Mouse (Mus musculus): ENCODE measurements around the gene Pcnp. TPM values are rescaled to one million over a fixed set of nuclear protein-coding genes. Genes with fewer than 3 reads are reported as not detected.

Gene Pcnp
- polyA plus RNA-seq, 1 experiment from 2014 or later, result 209 TPM

DNA sequence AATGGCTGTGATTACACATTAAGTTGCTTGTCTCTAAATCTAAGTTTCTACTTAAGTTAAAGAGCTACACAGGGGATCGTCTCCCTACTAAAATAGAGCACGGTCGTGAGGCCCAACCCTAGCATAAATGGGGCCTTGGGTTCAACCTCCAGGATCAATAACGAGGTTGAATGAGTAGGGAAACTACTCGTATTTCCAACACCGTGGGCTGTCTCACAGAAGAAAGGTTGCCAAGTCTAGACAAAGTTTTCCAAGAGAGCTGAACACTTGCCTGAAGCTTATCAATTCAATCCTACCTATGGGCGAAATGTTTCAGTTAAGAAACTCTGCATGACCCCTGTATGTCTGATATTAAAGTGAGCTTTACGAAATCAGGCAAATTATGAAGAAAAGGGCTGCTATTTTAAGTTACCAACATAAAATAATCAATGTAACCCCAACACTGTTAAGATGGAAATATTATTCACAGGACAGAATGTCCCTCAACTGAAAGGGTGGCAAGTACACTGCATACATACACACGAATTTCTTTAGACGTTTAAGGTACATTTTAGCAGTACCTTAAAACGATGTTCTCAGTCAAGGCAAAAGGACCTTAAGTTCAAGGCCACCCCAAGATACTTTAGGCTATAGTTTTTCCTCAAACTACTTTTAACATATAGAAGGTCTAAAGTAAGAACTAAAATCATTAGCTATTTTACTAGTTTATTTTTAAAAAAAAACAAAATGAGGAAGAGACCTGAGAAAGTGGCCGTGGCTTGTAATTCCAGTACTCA, 1.5 kb downstream of the Pcnp start:
- Histone ChIP-seq H3K27me3 (replicated peaks) (no peaks in the 10 kb centered on the region), H3K4me3 (replicated peaks) (peak overlapping the region; percentile 88), H3K36me3 (no peaks in the 10 kb centered on the region), H3K9ac (peak overlapping the region; percentile 95), H3K27ac (no peak overlapping the region), H3K4me1 (replicated peaks) (0 out of 2 replicates have a peak, but pooled peaks cover 4% of the 10 kb centered on the region), H3K4me2 (replicated peaks) (peak overlapping the region; percentile 62), H3K9me3 (no peaks in the 10 kb centered on the region)
- ATAC-seq, result no peak
- 38% methylated on average over 12 of the region's 12 CpGs for WGBS

DNA sequence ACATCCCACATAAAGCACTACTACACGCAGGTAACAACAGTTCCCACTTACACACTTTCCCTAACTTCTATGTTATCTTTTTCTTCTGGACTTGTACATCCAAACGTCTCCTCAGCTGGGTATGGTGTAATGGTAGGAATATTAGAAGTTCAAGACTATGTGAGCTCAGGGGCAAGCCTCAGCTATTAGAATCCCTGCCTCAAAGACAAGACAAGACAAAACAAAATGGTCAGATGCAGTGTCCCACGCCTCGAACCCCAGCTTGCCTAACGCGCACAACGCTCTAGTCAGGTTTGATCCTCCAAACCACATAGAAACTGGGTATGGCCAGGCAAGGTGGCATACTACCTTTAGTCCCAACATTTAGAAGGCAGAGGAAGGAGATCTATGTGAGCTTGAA, 9.9 kb downstream of the Pcnp start:
- Histone ChIP-seq H3K9ac (no peak overlapping the region), H3K9me3 (no peaks in the 10 kb centered on the region), H3K27ac (no peak overlapping the region), H3K36me3 (peaks cover 26% of the 10 kb centered on the region), H3K4me1 (replicated peaks) (no peaks in the 10 kb centered on the region), H3K4me2 (replicated peaks) (no peak overlapping the region), H3K4me3 (replicated peaks) (no peak overlapping the region), H3K27me3 (replicated peaks) (no peaks in the 10 kb centered on the region)
- ATAC-seq, result no peak
- WGBS, result 94% methylated on average over 7 of the region's 7 CpGs

DNA sequence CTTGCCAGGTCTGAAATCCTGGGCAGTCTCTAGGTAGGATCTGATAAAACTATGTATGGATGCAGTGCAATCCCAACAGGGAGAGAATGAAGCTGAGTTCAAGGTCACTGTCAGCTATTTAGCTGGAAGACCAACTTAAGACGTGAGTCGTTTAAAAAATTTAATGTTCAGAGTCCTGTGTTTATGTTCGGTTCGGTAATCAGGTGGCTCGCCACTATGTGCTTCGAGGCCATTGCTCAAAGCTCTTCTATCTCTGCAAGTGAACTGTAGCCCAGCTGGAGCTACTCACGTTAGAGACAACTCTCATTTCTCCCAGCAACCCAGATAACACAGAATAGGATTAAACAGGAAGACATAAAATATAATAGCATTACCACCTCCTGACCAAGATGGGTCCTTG, 15.5 kb downstream of the Pcnp start:
- H3K27ac ChIP-seq, result no peak overlapping the region
- H3K4me2 ChIP-seq (replicated peaks), result no peak overlapping the region
- H3K27me3 ChIP-seq (replicated peaks), result no peaks in the 10 kb centered on the region
- no peak overlapping the region for H3K9ac ChIP-seq
- 56% methylated on average over 7 of the region's 7 CpGs for WGBS
- no peaks in the 10 kb centered on the region for H3K4me1 ChIP-seq (replicated peaks)
- no peak overlapping the region for H3K4me3 ChIP-seq (replicated peaks)
- H3K9me3 ChIP-seq, result no peaks in the 10 kb centered on the region
- no peak; the same call in 1 of the 2 replicates for ATAC-seq
- H3K36me3 ChIP-seq, result peaks cover 20% of the 10 kb centered on the region

DNA sequence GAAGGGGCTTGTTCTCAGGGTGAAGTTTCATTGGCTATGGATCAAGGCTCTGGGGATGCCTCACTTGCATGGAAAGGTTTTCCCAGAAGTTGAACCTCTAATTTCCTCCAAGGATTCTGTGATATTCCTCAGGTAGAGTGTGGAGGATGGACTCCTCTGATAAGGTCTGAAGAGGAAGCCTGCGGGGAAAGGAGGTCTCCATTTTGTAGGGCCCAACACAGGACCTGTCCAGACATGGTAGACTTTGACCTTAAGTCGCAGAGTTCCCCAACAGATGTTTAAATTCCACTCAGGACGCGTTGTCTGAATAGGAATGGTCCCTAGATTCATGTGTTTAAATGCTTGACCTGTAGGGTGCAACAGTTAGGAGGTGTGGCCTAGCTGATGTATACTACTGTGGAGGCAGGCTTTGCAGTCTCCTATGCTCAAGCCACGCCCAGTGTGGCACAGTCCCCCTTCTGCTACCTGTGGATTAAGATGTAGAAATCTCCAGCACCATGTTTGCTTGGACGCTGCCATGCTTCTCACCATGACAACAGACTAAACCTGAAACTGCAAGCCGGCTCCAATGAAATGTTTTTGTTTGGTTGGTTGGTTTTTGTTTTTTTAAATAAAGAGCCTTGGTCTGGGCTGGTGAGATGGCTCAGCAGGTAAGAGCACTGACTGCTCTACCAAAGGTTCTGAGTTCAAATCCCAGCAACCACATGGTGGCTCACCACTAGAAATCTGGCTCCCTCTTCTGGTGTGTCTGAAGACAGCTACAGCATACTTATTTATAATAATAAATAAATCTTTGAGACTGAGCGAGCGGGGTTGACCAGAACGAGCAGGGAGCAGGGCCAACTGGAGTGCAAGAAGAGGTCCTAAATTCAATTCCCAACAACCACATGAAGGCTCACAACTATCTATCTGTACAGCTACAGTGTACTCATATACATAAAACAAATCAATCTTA, 16.5 kb downstream of the Pcnp start:
- peak; percentile 46; the same call in 1 of the 2 replicates for ATAC-seq
- 88% methylated on average over 10 of the region's 10 CpGs for WGBS

DNA sequence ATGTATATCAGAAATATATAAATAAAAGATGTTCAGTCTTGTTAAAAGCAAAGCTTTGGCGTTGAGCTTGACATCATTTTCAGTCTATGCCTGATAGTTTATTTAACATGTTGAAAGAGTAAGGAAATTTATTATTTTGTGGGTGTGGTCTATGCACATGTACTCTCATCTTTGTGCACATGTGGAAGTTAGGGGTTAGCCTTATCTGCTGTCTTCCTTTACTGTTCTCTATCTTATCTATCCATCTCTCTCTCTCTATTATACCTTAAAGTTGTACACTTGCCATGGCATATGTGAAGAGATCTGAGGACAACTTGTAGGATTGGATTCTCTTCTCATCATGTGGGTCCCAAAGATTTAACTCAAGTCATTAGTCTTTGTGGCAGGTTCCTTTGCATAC, 20.7 kb downstream of the Pcnp start:
- Histone ChIP-seq H3K27ac (no peak overlapping the region), H3K4me2 (replicated peaks) (no peak overlapping the region), H3K36me3 (peaks cover 17% of the 10 kb centered on the region), H3K9ac (no peak overlapping the region), H3K9me3 (no peaks in the 10 kb centered on the region), H3K4me1 (replicated peaks) (no peaks in the 10 kb centered on the region), H3K27me3 (replicated peaks) (no peaks in the 10 kb centered on the region), H3K4me3 (replicated peaks) (no peak overlapping the region)
- 87% methylated on average over 1 of the region's 1 CpGs for WGBS
- ATAC-seq, result no peak

More for the DNA sequence above, 16.5 kb downstream of the Pcnp start:
- no peak overlapping the region for H3K27ac ChIP-seq
- no peak overlapping the region for H3K9ac ChIP-seq
- H3K4me1 ChIP-seq (replicated peaks), result no peaks in the 10 kb centered on the region
- H3K4me2 ChIP-seq (replicated peaks), result no peak overlapping the region
- no peak overlapping the region for H3K4me3 ChIP-seq (replicated peaks)
- H3K36me3 ChIP-seq, result peaks cover 13% of the 10 kb centered on the region
- H3K27me3 ChIP-seq (replicated peaks), result no peaks in the 10 kb centered on the region
- no peaks in the 10 kb centered on the region for H3K9me3 ChIP-seq

DNA sequence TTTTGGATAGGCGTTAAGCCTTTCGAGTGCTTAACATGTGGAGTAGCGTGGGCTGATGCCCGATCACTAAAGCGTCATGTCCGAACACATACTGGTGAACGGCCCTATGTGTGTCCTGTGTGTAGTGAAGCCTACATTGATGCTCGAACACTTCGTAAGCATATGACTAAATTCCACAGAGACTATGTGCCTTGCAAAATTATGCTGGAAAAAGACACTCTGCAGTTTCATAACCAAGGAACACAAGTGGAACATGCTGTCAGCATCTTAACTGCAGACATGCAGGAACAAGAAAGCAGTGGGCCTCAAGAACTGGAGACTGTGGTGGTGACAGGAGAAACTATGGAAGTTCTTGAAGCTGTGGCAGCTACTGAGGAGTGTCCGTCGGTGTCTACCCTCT, 22.7 kb downstream of the Pcnp start:
- no peak overlapping the region for H3K4me2 ChIP-seq (replicated peaks)
- no peak overlapping the region for H3K9ac ChIP-seq
- no peak overlapping the region for H3K27ac ChIP-seq
- no peaks in the 10 kb centered on the region for H3K9me3 ChIP-seq
- H3K4me3 ChIP-seq (replicated peaks), result no peak overlapping the region
- no peaks in the 10 kb centered on the region for H3K4me1 ChIP-seq (replicated peaks)
- H3K36me3 ChIP-seq, result peaks cover 16% of the 10 kb centered on the region
- WGBS, result 96% methylated on average over 11 of the region's 11 CpGs
- no peak for ATAC-seq
- no peaks in the 10 kb centered on the region for H3K27me3 ChIP-seq (replicated peaks)

DNA sequence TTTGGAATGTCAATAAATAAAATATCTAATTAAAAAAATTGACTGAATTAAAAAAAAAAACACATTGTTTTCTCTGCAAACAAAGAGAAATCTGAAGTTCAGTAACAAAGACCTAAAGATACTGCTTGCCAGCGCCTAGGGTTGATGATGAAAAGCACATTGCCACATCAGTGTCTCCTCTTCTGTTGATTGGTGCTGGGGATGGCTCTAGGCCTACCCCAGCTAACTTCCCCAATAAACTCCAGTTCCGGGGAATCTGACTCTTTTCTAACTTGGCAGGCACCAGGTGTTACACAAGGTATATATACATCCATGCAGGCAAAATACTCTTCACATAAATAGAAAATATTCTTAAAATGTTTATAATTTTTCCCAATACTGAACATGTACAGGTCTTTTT, 35.3 kb downstream of the Pcnp start:
- H3K36me3 ChIP-seq, result peaks cover 6% of the 10 kb centered on the region; the same call in 1 of the 2 replicates
- WGBS, result 93% methylated on average over 2 of the region's 2 CpGs

DNA sequence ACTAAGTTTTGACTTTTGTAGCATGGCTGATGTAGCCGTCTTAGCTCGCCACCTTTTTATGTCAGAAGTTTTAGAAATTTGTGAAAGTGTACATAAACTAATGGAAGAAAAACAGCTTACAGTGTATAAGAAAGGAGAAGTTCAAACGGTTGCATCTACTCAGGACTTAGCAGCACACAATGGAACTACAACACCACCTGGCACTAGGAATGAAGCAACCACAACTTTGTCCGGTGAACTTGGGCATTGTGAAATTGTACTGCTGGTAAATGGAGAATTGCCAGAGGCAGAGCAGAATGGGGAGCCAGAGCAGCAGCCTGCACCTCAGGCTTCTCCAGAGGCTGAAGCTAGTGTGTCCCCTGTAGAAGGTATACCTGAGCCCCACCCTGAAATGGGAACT, 39.2 kb downstream of the Pcnp start:
- 0 out of 2 replicates have a peak, but pooled peaks cover 6% of the 10 kb centered on the region for H3K36me3 ChIP-seq
- 93% methylated on average over 4 of the region's 4 CpGs for WGBS
- no peak for ATAC-seq

More for the DNA sequence above, 35.3 kb downstream of the Pcnp start:
- Histone ChIP-seq H3K4me1 (replicated peaks) (no peaks in the 10 kb centered on the region), H3K27me3 (replicated peaks) (no peaks in the 10 kb centered on the region), H3K4me3 (replicated peaks) (no peak overlapping the region), H3K9ac (no peak overlapping the region), H3K4me2 (replicated peaks) (no peak overlapping the region), H3K27ac (no peak overlapping the region), H3K9me3 (no peaks in the 10 kb centered on the region)
- no peak for ATAC-seq

DNA sequence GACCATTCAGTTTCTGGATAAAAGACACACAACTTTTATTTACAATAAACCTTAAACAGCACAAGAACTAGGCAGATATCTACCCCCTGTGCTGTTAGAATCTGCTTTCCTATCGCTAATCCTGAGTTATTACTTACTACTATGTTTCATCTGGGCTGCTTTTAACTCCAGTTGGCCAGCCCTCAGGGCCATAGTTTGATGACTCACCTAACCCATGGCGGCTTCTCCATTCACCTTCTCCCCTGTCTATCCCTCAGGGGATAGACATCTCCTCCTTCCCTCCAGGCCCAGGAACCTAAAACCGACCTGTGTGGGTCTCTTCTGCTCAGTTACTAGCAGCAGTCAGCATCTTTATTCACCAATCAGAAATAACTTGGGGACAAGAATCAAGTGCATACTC, 43.5 kb downstream of the Pcnp start:
- ATAC-seq, result no peak
- H3K27me3 ChIP-seq (replicated peaks), result no peaks in the 10 kb centered on the region
- H3K4me3 ChIP-seq (replicated peaks), result no peak overlapping the region
- H3K4me2 ChIP-seq (replicated peaks), result no peak overlapping the region
- H3K36me3 ChIP-seq, result 0 out of 2 replicates have a peak, but pooled peaks cover 5% of the 10 kb centered on the region
- H3K27ac ChIP-seq, result no peak overlapping the region
- no peaks in the 10 kb centered on the region for H3K4me1 ChIP-seq (replicated peaks)
- WGBS, result 95% methylated on average over 3 of the region's 3 CpGs
- no peak overlapping the region for H3K9ac ChIP-seq
- no peaks in the 10 kb centered on the region for H3K9me3 ChIP-seq

More for the DNA sequence above, 39.2 kb downstream of the Pcnp start:
- Histone ChIP-seq H3K9me3 (no peaks in the 10 kb centered on the region), H3K4me2 (replicated peaks) (no peak overlapping the region), H3K4me1 (replicated peaks) (no peaks in the 10 kb centered on the region), H3K4me3 (replicated peaks) (no peak overlapping the region), H3K9ac (no peak overlapping the region), H3K27ac (no peak overlapping the region), H3K27me3 (replicated peaks) (no peaks in the 10 kb centered on the region)

DNA sequence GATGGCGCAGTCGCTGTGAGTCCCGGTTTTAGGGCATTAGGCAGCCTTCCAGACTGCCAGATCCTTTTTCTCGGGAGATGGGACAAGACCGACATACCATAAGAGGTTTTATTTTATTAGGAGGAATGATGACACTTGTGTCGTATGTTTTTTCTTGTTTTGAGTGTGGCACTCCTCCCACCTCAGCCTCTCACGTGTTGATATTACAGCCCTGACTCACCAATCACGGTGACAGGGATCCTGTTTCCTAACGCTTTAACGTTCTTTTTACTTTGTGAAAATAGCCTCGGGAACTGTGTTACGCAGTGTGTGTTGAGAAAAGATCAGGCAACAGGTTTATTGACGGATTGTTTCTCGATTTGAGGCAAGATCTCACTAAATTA, 54.6 kb downstream of the Pcnp start:
- H3K9me3 ChIP-seq, result no peaks in the 10 kb centered on the region
- 4% methylated on average over 14 of the region's 14 CpGs for WGBS
- H3K27ac ChIP-seq, result peak overlapping the region; percentile 91
- peaks cover 18% of the 10 kb centered on the region for H3K4me1 ChIP-seq (replicated peaks)
- peak overlapping the region; percentile 95 for H3K9ac ChIP-seq
- H3K4me3 ChIP-seq (replicated peaks), result peak overlapping the region; percentile 100
- no peaks in the 10 kb centered on the region for H3K27me3 ChIP-seq (replicated peaks)
- H3K4me2 ChIP-seq (replicated peaks), result peak overlapping the region; percentile 57
- peaks cover 11% of the 10 kb centered on the region; the same call in 1 of the 2 replicates for H3K36me3 ChIP-seq
- ATAC-seq, result peak; percentile 37

DNA sequence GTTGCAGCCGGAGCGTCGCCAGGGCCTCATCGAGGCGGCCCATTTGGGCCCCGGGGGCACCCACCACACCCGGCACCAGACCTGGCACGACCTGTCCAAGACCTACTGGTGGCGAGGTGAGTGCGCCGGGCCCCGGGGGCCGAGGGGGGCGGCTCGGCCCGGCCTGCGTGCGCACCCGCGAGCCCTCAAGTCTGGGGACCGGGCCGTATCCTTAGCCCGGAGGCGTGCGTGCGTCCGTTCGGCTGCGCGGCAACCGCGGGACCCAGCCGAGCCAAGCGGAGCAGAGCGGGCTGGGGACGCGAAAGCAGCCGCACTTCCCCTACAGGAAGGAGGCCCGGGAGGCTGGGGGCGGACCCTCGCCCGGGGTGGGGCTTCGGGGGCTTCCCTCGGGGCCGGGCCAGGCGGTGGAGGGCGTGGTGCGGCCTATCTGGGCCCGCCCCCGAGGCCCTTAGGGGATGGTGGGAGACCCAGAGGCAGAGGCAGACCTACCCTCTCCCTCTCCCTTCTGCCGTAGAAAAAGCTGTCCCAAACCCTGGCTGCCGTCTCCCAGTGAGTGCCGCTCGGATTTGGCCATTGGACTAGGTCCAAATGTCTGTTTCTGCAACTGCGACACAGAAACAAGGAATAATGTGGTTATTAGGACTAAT, 55.2 kb downstream of the Pcnp start:
- H3K4me1 ChIP-seq (replicated peaks), result peaks cover 20% of the 10 kb centered on the region
- H3K27me3 ChIP-seq (replicated peaks), result no peaks in the 10 kb centered on the region
- peak overlapping the region; percentile 57 for H3K4me2 ChIP-seq (replicated peaks)
- peak overlapping the region; percentile 95 for H3K9ac ChIP-seq
- peaks cover 16% of the 10 kb centered on the region for H3K36me3 ChIP-seq
- WGBS, result under 1% methylated on average over 55 of the region's 55 CpGs
- H3K27ac ChIP-seq, result peak overlapping the region; percentile 91
- no peaks in the 10 kb centered on the region for H3K9me3 ChIP-seq
- peak overlapping the region; percentile 100 for H3K4me3 ChIP-seq (replicated peaks)
- peak; percentile 91 for ATAC-seq
